Mouse (Mus musculus): ENCODE data around the gene Mthfr. TPM values are rescaled to one million over a fixed set of nuclear protein-coding genes. Genes with fewer than 3 reads are reported as not detected.

Mthfr gene
- total RNA-seq, 2 experiments from 2014 or later, result 30.2 to 32.2 TPM

- no peak for DNase-seq (ENCODE audit: low spot score in 2 of 2)
Measured at GRCm38 (mm10) chr4:148085907-148086305, 47.0 kb downstream of the Mthfr start.

DNA sequence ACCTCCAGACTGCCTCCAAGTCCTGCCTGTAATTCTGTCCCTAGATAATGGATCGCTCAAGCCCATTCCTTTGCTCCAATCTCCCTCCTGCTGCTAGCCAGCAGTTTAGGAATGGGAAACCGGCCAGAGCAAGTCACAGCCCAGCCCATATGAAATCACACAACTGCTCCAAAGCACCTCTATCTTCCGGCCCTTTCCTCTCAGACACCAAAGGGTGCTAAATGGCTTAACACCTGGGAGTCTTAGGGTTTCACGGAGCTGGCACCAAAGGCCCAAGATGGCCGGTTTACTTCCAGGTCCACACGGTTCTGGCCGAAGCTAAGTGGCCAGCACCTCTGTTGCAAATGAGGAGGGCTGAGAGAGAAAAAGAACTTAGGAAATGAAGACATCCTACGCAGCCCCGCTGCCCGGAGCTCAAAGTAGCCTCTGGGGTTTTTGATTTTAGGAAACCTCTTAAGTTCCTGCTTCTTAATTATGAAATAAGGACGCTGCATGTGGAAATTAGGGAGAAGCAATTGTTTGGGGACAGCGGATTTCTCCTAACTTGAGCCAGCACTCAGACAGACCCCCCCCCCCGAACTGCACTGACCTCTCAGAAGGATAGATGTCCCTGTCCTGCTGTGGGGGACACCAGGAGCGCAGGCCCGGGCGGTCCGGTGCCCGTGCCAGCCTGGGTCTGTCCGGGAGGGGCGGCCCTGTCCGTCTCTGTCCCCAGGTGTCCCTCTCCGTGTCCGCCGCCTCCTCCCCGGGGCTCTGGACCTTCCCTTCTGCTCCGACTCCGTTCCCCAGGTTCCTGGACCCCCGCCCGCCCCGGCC, 48.4 kb downstream of the Mthfr start:
- DNase-seq (ENCODE audit: low spot score in 2 of 2), result peak in 1 of 2 experiments; percentile 49

DNA sequence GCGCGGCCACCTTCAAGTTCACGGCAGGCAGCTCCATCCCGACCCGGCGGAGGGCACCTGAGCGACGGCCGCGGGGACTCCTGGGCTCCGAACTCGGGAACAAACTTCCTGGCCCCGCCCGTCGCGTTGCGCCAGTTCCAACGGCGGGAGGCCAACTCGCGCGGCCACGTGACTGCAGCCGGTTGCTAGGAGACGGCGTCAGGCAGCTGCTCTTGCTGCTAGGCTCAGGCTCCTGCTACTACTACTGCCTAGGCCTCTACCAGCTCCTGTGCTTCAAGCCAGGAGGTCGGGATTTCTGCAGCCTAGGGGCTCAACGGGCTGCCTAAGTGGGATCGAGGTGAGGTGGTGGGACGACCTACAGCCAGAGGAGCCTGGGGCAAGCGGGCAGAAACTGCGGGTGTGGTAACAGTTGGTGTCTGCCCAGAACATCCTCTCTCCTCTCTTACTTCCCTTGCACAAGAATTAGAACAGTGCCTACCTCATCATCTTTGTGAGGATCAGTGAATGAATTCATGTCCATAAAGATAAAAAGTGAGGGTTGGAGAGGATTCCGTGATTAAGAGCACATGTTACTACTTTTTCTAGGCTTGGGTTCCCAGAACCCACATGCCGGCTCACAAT, 49.1 kb downstream of the Mthfr start, which contains the start of gene Agtrap:
Agtrap (minus strand) TSS at position 125 of the 621 bp plus-strand sequence.
- DNase-seq (ENCODE audit: low spot score in 2 of 2), result peak; percentile 93 to 97

- DNase-seq (ENCODE audit: low spot score in 2 of 2), result no peak
Measured at GRCm38 (mm10) chr4:148089166-148089565, 50.3 kb downstream of the Mthfr start.

DNA sequence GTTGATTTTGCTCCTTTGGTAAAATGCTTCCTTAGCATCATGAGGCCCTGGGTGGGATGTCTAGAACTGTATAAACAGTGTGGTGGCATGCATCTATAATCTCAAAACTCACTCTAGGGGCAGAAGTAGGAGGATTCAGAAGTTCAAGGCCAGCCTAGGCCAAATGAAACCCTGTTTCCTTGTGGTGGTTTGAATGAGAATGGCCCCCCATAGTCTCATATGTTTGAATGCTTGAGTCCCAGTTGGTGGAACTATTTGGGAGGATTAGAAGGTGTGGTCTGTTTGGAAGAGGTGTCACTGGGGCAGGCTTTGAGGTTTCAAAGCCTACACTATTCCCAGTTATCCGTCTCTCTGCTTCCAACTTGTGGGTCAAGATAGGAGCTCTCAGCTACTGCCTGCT, 52.3 kb downstream of the Mthfr start:
- DNase-seq (ENCODE audit: low spot score in 2 of 2), result no peak

- no peak for DNase-seq (ENCODE audit: low spot score in 2 of 2)
Measured at GRCm38 (mm10) chr4:148092551-148093271, 53.8 kb downstream of the Mthfr start.

DNA sequence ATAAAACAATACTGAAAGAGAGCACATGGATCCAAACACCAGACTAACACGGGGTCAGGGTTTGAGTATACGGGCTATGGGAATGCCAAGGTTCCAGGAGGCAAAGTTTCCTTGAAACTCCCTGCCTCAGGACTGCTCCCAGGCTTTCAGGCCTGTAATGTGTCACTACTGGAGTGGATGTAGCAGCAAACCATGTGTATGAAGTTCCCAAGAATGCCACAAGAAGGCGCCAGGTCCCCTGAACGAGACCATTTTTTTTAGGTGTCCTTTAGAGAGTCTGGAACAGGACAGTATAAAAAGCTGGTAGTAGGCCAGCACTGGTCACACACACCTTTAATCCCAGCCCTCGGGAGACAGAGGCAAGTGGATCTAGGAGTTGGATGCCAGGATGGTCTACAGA, 55.3 kb downstream of the Mthfr start:
- DNase-seq (ENCODE audit: low spot score in 2 of 2), result no peak

GRCm38 (mm10) chr4:148095081-148095480, 56.2 kb downstream of the Mthfr start:
- no peak for DNase-seq (ENCODE audit: low spot score in 2 of 2)

DNA sequence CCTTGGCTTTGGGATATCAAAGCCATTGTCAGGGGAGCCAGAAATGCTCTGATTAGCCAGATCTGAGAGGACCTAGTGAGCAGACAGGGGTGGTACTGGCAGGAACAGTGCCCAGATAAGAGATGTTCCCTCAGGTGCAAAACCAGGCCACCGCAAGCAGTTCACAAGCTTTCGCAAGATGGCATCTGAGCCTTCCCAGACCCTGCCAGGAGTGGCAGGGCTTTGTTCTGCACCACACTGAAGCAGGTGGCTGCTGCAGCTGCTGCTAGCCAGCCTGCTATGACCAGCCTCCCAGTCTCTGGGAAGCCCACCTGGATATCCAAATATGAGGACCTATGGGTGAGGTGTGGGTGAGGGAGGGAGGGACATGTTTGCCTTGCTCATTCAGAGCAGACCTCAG, 59.1 kb downstream of the Mthfr start:
- no peak for DNase-seq (ENCODE audit: low spot score in 2 of 2)

GRCm38 (mm10) chr4:148098666-148099065, 59.8 kb downstream of the Mthfr start:
- no peak for DNase-seq (ENCODE audit: low spot score in 2 of 2)

GRCm38 (mm10) chr4:148101801-148102527, 63.1 kb downstream of the Mthfr start:
- peak in 1 of 2 experiments; percentile 53 for DNase-seq (ENCODE audit: low spot score in 2 of 2)

GRCm38 (mm10) chr4:148104146-148104545, 65.3 kb downstream of the Mthfr start:
- no peak for DNase-seq (ENCODE audit: low spot score in 2 of 2)

DNA sequence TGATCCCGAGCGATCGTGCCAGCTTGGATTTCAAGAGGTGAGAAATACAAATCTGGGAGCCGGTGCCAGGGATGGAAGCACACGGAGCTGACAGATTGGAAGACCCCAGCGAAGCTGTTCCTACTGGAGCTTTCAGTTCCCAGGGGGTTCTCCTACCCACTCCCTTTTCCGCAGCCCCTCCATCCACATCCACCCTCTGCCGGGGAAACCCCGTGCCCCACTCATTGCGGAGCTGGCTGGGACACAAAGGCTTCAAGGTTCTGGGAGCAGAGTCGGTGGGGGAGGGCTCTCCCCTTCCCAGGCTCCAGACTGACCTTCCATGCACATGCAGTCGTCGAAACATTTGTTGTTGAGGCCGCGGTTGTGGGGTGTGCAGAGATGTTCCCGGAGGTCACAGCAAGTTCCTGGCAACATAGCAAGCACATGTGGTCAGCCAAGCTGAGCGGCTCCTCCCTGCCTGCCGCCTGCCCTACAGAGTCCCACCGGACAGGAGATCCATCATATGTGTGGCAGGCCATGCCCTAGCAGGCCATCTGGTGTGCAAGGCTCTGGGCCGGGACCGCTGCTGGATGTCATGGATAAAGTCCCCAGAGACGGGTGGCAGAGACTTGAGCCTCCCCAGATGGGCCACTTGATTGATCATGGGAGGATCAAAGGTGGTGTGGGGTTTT, 68.9 kb downstream of the Mthfr start:
- no peak for DNase-seq (ENCODE audit: low spot score in 2 of 2)

DNA sequence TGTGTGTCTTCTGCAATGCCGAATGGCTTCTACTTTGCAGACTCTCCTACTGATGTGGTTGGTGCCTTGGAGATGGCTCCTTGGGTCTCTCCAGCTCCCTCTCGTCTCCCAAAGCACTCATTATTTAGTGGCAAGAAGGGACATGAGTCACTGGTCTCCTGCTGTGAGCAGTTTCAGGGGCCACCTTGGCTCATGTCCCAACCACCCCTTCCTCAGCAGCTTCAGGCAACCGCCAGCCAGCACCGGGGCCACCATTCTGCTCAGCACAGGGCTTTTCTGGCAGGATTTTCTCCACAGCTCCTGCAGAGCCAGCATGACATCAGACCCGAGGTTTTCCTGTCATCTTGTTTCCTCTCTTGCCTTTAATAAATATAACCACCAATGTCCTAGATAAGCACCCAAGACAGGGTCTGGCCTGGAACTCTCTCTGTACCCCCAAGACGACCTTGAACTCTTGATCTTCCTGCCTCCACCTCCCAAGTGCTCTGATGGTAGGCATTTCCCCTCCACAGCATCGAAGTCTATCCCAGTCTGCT, 69.8 kb downstream of the Mthfr start:
- no peak for DNase-seq (ENCODE audit: low spot score in 2 of 2)

Other genes starting within 250 kb of the Mthfr start
- gene Zfp984, start 229.3 kb upstream of the Mthfr start, total RNA-seq (2021), result 1 to 10 TPM; 2.5 to 3.2 TPM
- gene Zfp933, start 190.7 kb upstream of the Mthfr start, total RNA-seq (2021), result 1 to 10 TPM; 9.0 to 9.7 TPM
- 10 to 100 TPM in 1 of 2 experiments, 1 to 10 TPM in 1; 9.9 to 12.4 TPM for gene Miip, start 170.3 kb upstream of the Mthfr start, total RNA-seq (2021)
- 1 to 10 TPM; 6.3 to 6.4 TPM for gene Fv1, start 170.1 kb upstream of the Mthfr start, total RNA-seq (2021)
- gene Mfn2, start 134.4 kb upstream of the Mthfr start, total RNA-seq (2021), result 100 to 1,000 TPM; 200 to 231 TPM
- gene Plod1, start 102.3 kb upstream of the Mthfr start, total RNA-seq (2021), result 10 to 100 TPM; 52.7 to 63.2 TPM
- gene 2510039O18Rik, start 98.2 kb upstream of the Mthfr start, total RNA-seq (2021), result 10 to 100 TPM; 37.7 to 37.8 TPM
- gene Nppb, start 53.3 kb upstream of the Mthfr start, total RNA-seq (2021), result not detected
- not detected for gene Nppa, start 38.4 kb upstream of the Mthfr start, total RNA-seq (2021)
- gene Clcn6, start 256 bp upstream of the Mthfr start, total RNA-seq (2021), result 10 to 100 TPM; 13.6 to 14.4 TPM
- gene Agtrap, start 49.0 kb downstream of the Mthfr start, total RNA-seq (2021), result 10 to 100 TPM; 20.5 to 22.7 TPM
- 10 to 100 TPM; 19.0 to 20.4 TPM for gene Mad2l2, start 91.3 kb downstream of the Mthfr start, total RNA-seq (2021)
- under 1 TPM; 0.39 to 0.44 TPM for gene Draxin, start 91.6 kb downstream of the Mthfr start, total RNA-seq (2021)
- gene Fbxo6, start 113.1 kb downstream of the Mthfr start, total RNA-seq (2021), result 10 to 100 TPM; 19.2 to 21.4 TPM
- 1 to 10 TPM in 1 of 2 experiments, under 1 TPM in 1; 0.91 to 1.3 TPM for gene Fbxo44, start 121.4 kb downstream of the Mthfr start, total RNA-seq (2021)
- not detected for gene Fbxo2, start 121.5 kb downstream of the Mthfr start, total RNA-seq (2021)
- gene Disp3, start 248.9 kb downstream of the Mthfr start, total RNA-seq (2021), result under 1 TPM; 0.26 to 0.27 TPM

All from gastrocnemius, postnatal 4 days (tissue).